ENCODE assay signal across 35 mouse cellular contexts in genomic region chr6:45236531-45236930, GRCm38 (mm10).
"Had no signal": no experiment of that assay in that cellular context is flagged by ENCODE, and none has a peak within 500 bp of the region (broad histone marks: within the 10 kb centered on the region; RNA-seq: fewer than 3 reads in every experiment).

No protein-coding gene starts in this region.

- H3K9ac ChIP-seq: heart, embryonic 12.5 days; heart, embryonic 13.5 days; heart, embryonic 15.5 days; hindbrain, embryonic 12.5 days; hindbrain, embryonic 13.5 days; hindbrain, embryonic 14.5 days; hindbrain, embryonic 15.5 days; intestine, embryonic 15.5 days; kidney, embryonic 15.5 days had no signal

- H3K36me3 ChIP-seq: heart, embryonic 10.5 days; heart, embryonic 12.5 days; heart, embryonic 13.5 days; heart, embryonic 15.5 days; hindbrain, embryonic 10.5 days; hindbrain, embryonic 12.5 days; hindbrain, embryonic 13.5 days; hindbrain, embryonic 15.5 days; intestine, embryonic 15.5 days; kidney, embryonic 15.5 days had no signal

- H3K4me3 ChIP-seq: heart, embryonic 10.5 days; heart, embryonic 12.5 days; heart, embryonic 13.5 days; heart, embryonic 15.5 days; hindbrain, embryonic 10.5 days; hindbrain, embryonic 12.5 days; hindbrain, embryonic 13.5 days; hindbrain, embryonic 15.5 days; intestine, embryonic 15.5 days; kidney, embryonic 15.5 days; layer of hippocampus, adult 2 months had no signal

- H3K9me3 ChIP-seq: heart, embryonic 10.5 days; heart, embryonic 12.5 days; heart, embryonic 13.5 days; heart, embryonic 15.5 days; hindbrain, embryonic 10.5 days; hindbrain, embryonic 12.5 days; hindbrain, embryonic 13.5 days; hindbrain, embryonic 15.5 days; intestine, embryonic 15.5 days; kidney, embryonic 15.5 days had no signal

- DNase-seq: heart, postnatal 10 days; heart, postnatal 14 days; heart, postnatal 36 days; heart, postnatal 4 days; kidney, adult 11 months; kidney, adult 18-20 months; kidney, adult 2 months; kidney, adult 8-10 months; kidney, adult 9 months; kidney, postnatal 10 days; kidney, postnatal 14 days; kidney, postnatal 25 days; kidney, postnatal 36 days; kidney, postnatal 4 days; layer of hippocampus, adult 9-11 months; layer of hippocampus, postnatal 36 days had no signal

- H3K27me3 ChIP-seq: heart, embryonic 12.5 days; heart, embryonic 13.5 days; heart, embryonic 15.5 days; hindbrain, embryonic 12.5 days; hindbrain, embryonic 13.5 days; hindbrain, embryonic 15.5 days; intestine, embryonic 15.5 days; kidney, embryonic 15.5 days had no signal

- ATAC-seq: hindbrain, embryonic 16.5 days; hindbrain, postnatal 0 days; inflammation-experienced regulatory T-cells, adult 6 months; intestine, embryonic 15.5 days; intestine, embryonic 16.5 days; intestine, postnatal 0 days had no signal

- H3K4me2 ChIP-seq: heart, embryonic 11.5 days; heart, embryonic 12.5 days; heart, embryonic 13.5 days; heart, embryonic 15.5 days; hindbrain, embryonic 12.5 days; hindbrain, embryonic 13.5 days; hindbrain, embryonic 14.5 days; hindbrain, embryonic 15.5 days; intestine, embryonic 15.5 days; kidney, embryonic 15.5 days had no signal

- H3K27ac ChIP-seq: heart, embryonic 10.5 days; heart, embryonic 13.5 days; heart, embryonic 15.5 days; hindbrain, embryonic 10.5 days; hindbrain, embryonic 12.5 days; hindbrain, embryonic 13.5 days; hindbrain, embryonic 14.5 days; hindbrain, embryonic 15.5 days; hindbrain, postnatal 0 days; intestine, embryonic 15.5 days; kidney, embryonic 15.5 days; kidney, postnatal 0 days; layer of hippocampus, adult 2 months had no signal

- H3K4me1 ChIP-seq: heart, embryonic 10.5 days; heart, embryonic 12.5 days; heart, embryonic 13.5 days; heart, embryonic 15.5 days; hindbrain, embryonic 12.5 days; hindbrain, embryonic 13.5 days; intestine, embryonic 15.5 days; kidney, embryonic 15.5 days had no signal
